Mouse (Mus musculus) ES-Bruce4 (cell line): ENCODE measurements around the gene Ryr3. TPM values are rescaled to one million over a fixed set of nuclear protein-coding genes. Genes with fewer than 3 reads are reported as not detected.

Experiments used
- H3K27ac ChIP-seq: 2 replicates; pipeline ENCODE4 v1.5.1; 2012; ENCODE audit warnings: low read length, inconsistent platforms; ENCODE audit not compliant: insufficient read depth
- H3K27me3 ChIP-seq: 2 replicates; pipeline ENCODE4 v1.6.1; 2012; ENCODE audit warnings: mild to moderate bottlenecking, low read length, inconsistent platforms; ENCODE audit not compliant: control insufficient read depth, poor library complexity, insufficient read depth, severe bottlenecking
- H3K36me3 ChIP-seq: 2 replicates; pipeline ENCODE4 v1.6.1; 2012; ENCODE audit warnings: inconsistent platforms, mild to moderate bottlenecking, low read length, moderate library complexity; ENCODE audit not compliant: control insufficient read depth, poor library complexity, insufficient read depth, severe bottlenecking
- H3K4me1 ChIP-seq: one replicate; pipeline ENCODE4 v1.8.1; 2011; ENCODE audit warnings: low read length; ENCODE audit not compliant: control insufficient read depth, insufficient read depth
- H3K4me3 ChIP-seq: 2 replicates; pipeline ENCODE4 v1.5.1; 2011; ENCODE audit warnings: low read depth, mild to moderate bottlenecking, low read length
- H3K9ac ChIP-seq: 2 replicates; pipeline ENCODE4 v1.6.1; 2012; ENCODE audit warnings: low read depth, mild to moderate bottlenecking, inconsistent platforms; ENCODE audit not compliant: poor library complexity, severe bottlenecking
- H3K9me3 ChIP-seq: replicated peaks from 2 replicates; pipeline ENCODE4 v1.6.1; 2012; ENCODE audit warnings: mild to moderate bottlenecking, low read length, inconsistent platforms; ENCODE audit not compliant: control insufficient read depth, poor library complexity, insufficient read depth, severe bottlenecking
- CTCF ChIP-seq: IDR thresholded peaks from one replicate; pipeline ENCODE4 v1.8.1; 2011; ENCODE audit warnings: low read depth, low read length
- EP300 ChIP-seq: IDR thresholded peaks from 2 replicates; pipeline ENCODE4 v1.6.1; 2011; ENCODE audit warnings: low read depth, low read length; ENCODE audit not compliant: insufficient read depth
- POLR2A ChIP-seq: IDR thresholded peaks from one replicate; pipeline ENCODE4 v1.8.1; 2011; ENCODE audit warnings: low read length; ENCODE audit not compliant: insufficient read depth
- polyA plus RNA-seq: library from polyadenylated mRNA; stranded (reverse); fragments of >200 nt; gene quantifications from 2 replicates; pipeline ENCODE4 v1.2.4, GENCODE M21; 2011; ENCODE audit warnings: low read depth; ENCODE audit not compliant: missing spikeins, insufficient read depth, insufficient read length

Ryr3 gene
- polyA plus RNA-seq, 1 experiment: 0.06 TPM

- H3K4me1 ChIP-seq: no peaks in the 10 kb centered on the region
- H3K27me3 ChIP-seq: no peaks in the 10 kb centered on the region
- no peak overlapping the region for H3K4me3 ChIP-seq
- TF ChIP-seq CTCF: no peak
- TF ChIP-seq EP300: no peak
- no peak for TF ChIP-seq POLR2A
- no peaks in the 10 kb centered on the region for H3K36me3 ChIP-seq
- H3K27ac ChIP-seq: peak overlapping the region; percentile 82
- no peak overlapping the region for H3K9ac ChIP-seq
- peaks cover 6% of the 10 kb centered on the region; the same call in 1 of the 2 replicates for H3K9me3 ChIP-seq
These were observed 540.7 kb downstream of the Ryr3 start for GRCm38 (mm10) chr2:112676175-112676574.

DNA sequence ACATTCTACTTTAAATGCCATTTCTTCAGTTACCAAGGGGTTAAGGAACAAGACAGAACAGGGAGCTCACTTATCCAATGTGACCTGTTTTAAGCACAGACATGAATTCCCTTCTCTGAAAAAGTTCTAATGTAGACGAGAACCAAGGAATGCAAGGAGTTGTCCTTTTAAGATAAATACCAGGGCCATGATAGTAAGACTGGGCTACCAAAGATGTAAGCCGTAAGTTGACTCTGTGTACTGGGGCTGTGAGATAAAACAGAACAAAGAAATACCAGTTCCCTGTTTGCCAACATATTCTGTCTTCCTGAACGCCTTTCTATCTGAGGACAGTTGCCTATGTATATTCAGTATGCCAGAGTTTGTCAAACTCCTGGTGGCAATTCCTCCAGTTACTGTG is 547.4 kb downstream of the Ryr3 start:
- Histone ChIP-seq H3K36me3 (no peaks in the 10 kb centered on the region), H3K27me3 (no peaks in the 10 kb centered on the region), H3K27ac (no peak overlapping the region), H3K9ac (no peak overlapping the region), H3K4me3 (no peak overlapping the region), H3K9me3 (peaks cover 6% of the 10 kb centered on the region; the same call in 1 of the 2 replicates), H3K4me1 (no peaks in the 10 kb centered on the region)
- no peak for TF ChIP-seq POLR2A
- TF ChIP-seq CTCF: no peak
- TF ChIP-seq EP300: no peak

GRCm38 (mm10) chr2:112656131-112656530 is 560.8 kb downstream of the Ryr3 start:
- Histone ChIP-seq H3K9me3 (no peaks in the 10 kb centered on the region), H3K36me3 (no peaks in the 10 kb centered on the region), H3K4me3 (no peak overlapping the region), H3K27ac (no peak overlapping the region), H3K27me3 (no peaks in the 10 kb centered on the region), H3K4me1 (no peaks in the 10 kb centered on the region), H3K9ac (no peak overlapping the region)
- TF ChIP-seq EP300 (no peak), POLR2A (no peak), CTCF (no peak)

DNA sequence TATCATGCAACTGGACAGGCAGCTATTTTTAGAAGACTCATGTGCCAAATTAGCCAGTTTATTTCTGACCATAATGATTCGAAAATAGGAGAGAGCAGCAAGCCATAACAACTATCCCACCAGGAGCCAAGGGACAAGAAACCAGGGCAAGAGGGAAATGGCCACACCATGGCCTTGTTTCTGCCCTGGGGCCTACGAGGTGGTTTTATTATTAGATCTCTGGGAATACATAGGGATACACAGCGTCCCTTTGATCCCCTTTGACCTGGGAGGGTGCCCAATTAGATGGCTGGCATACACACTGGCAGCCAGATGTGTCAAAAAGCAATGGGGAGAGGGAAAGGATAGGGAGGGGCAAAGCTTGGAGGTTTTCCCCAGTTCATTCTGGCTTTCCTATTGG is 563.1 kb downstream of the Ryr3 start:
- Histone ChIP-seq H3K36me3 (no peaks in the 10 kb centered on the region), H3K9ac (no peak overlapping the region)

GRCm38 (mm10) chr2:112637206-112637605 is 579.7 kb downstream of the Ryr3 start:
- TF ChIP-seq POLR2A (no peak), EP300 (no peak), CTCF (no peak)
- Histone ChIP-seq H3K9ac (no peak overlapping the region), H3K4me1 (no peaks in the 10 kb centered on the region), H3K4me3 (no peak overlapping the region), H3K9me3 (no peaks in the 10 kb centered on the region), H3K27me3 (no peaks in the 10 kb centered on the region), H3K36me3 (0 out of 2 replicates have a peak, but pooled peaks cover 1% of the 10 kb centered on the region), H3K27ac (no peak overlapping the region)

More for the DNA sequence above, 563.1 kb downstream of the Ryr3 start:
- H3K27me3 ChIP-seq: no peaks in the 10 kb centered on the region
- no peak overlapping the region for H3K4me3 ChIP-seq
- H3K27ac ChIP-seq: no peak overlapping the region
- H3K9me3 ChIP-seq: no peaks in the 10 kb centered on the region
- no peaks in the 10 kb centered on the region for H3K4me1 ChIP-seq
- TF ChIP-seq CTCF: no peak
- no peak for TF ChIP-seq POLR2A

GRCm38 (mm10) chr2:112632536-112632935 is 584.4 kb downstream of the Ryr3 start:
- TF ChIP-seq POLR2A (no peak), CTCF (no peak), EP300 (no peak)
- no peaks in the 10 kb centered on the region for H3K4me1 ChIP-seq
- no peak overlapping the region for H3K27ac ChIP-seq
- H3K36me3 ChIP-seq: peaks cover 3% of the 10 kb centered on the region; the same call in 1 of the 2 replicates
- H3K9ac ChIP-seq: no peak overlapping the region
- no peaks in the 10 kb centered on the region for H3K9me3 ChIP-seq
- H3K27me3 ChIP-seq: no peaks in the 10 kb centered on the region
- no peak overlapping the region for H3K4me3 ChIP-seq
